Comparison of ENCODE assay signal across 23 mouse cellular contexts in the genomic region with DNA sequence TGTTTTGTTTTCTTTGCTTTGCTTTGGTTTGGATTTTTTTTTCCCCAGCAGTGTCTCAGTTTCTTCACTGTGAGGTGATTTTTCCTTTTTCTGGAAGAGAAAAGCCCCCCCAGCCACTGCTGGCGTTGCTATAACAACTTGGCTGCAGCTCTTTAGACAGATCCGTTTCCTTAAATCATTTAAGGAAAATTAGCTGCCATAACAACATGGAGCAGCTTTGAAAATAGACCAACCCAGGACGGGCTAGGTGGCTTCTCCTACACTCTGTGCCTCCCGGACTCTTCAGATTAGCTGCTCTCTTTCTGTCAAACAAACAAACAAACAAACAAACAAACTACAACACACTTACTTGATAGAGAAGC.
A peak's percentile ranks its signal among the peaks of the same experiment; 100 is the strongest.
DNase-seq lines count a peak whose midpoint lies in the region; ATAC-seq and TF ChIP-seq lines count a peak whose summit lies in the region.
"Had no signal": no experiment of that assay in that cellular context is flagged by ENCODE, and none has a peak within 500 bp of the region (broad histone marks: within the 10 kb centered on the region; RNA-seq: fewer than 3 reads in every experiment).

No protein-coding gene starts in this region.

- TF ChIP-seq CTCF in midbrain, postnatal 0 days (IDR thresholded peaks at IDR 0.05), result no peak

- ATAC-seq in hindbrain, embryonic 16.5 days, result peak; percentile 60; the same call in 1 of the 2 replicates
- no peak for ATAC-seq in hindbrain, embryonic 14.5 days (ENCODE audit: low FRiP score)
- ATAC-seq in forebrain, embryonic 12.5 days (ENCODE audit: low FRiP score), result 0 out of 2 replicates have a peak, but pooled peaks have one; percentile 3
- ATAC-seq in midbrain, postnatal 0 days (ENCODE audit: low FRiP score), result peak; percentile 67; the same call in 1 of the 2 replicates
- ATAC-seq: activated CD4-positive, CD25-positive, alpha-beta regulatory T cell, adult 4 months; lung, postnatal 0 days; Patski had no signal

- H3K9ac ChIP-seq in hindbrain, embryonic 16.5 days (ENCODE audit: low read depth, low read length), result no peak overlapping the region
- no peak overlapping the region for H3K9ac ChIP-seq in hindbrain, embryonic 14.5 days
- no peak overlapping the region for H3K9ac ChIP-seq in forebrain, embryonic 12.5 days
- H3K9ac ChIP-seq in midbrain, postnatal 0 days (replicated peaks; ENCODE audit: low read length, poor library complexity, severe bottlenecking), result no peak overlapping the region
- H3K9ac ChIP-seq: intestine, embryonic 15.5 days; limb, embryonic 13.5 days; liver, embryonic 14.5 days; neural tube, embryonic 15.5 days had no signal

- H3K36me3 ChIP-seq in hindbrain, embryonic 16.5 days (ENCODE audit: control insufficient read depth, insufficient read depth, low read length), result no peaks in the 10 kb centered on the region
- H3K36me3 ChIP-seq in hindbrain, embryonic 14.5 days (replicated peaks; ENCODE audit: control insufficient read depth, insufficient read depth), result no peaks in the 10 kb centered on the region
- H3K36me3 ChIP-seq in forebrain, embryonic 12.5 days (replicated peaks), result no peaks in the 10 kb centered on the region
- H3K36me3 ChIP-seq in midbrain, postnatal 0 days (ENCODE audit: insufficient read depth, low read length), result no peaks in the 10 kb centered on the region
- H3K36me3 ChIP-seq: intestine, embryonic 15.5 days; limb, embryonic 13.5 days; neural tube, embryonic 15.5 days had no signal

- no peak overlapping the region for H3K27ac ChIP-seq in hindbrain, embryonic 16.5 days (ENCODE audit: low read depth, low read length)
- no peak overlapping the region for H3K27ac ChIP-seq in hindbrain, embryonic 14.5 days
- H3K27ac ChIP-seq in forebrain, embryonic 12.5 days, result no peak overlapping the region
- no peak overlapping the region; the same call in 1 of the 2 replicates for H3K27ac ChIP-seq in midbrain, postnatal 0 days (ENCODE audit: low read depth, low read length)
- H3K27ac ChIP-seq: gastrocnemius, adult 2 months; intestine, embryonic 15.5 days; limb, embryonic 13.5 days; liver, embryonic 14.5 days; neural tube, embryonic 15.5 days; stomach, postnatal 0 days had no signal

- H3K4me3 ChIP-seq in hindbrain, embryonic 16.5 days (ENCODE audit: low read length), result no peak overlapping the region
- H3K4me3 ChIP-seq in hindbrain, embryonic 14.5 days (replicated peaks; ENCODE audit: low read length), result no peak overlapping the region
- no peak overlapping the region for H3K4me3 ChIP-seq in forebrain, embryonic 12.5 days (replicated peaks)
- H3K4me3 ChIP-seq in midbrain, postnatal 0 days (ENCODE audit: low read depth, low read length), result no peak overlapping the region
- H3K4me3 ChIP-seq: gastrocnemius, adult 2 months; intestine, embryonic 15.5 days; limb, embryonic 13.5 days; myocyte; neural tube, embryonic 15.5 days had no signal

- H3K4me1 ChIP-seq in hindbrain, embryonic 16.5 days (ENCODE audit: control insufficient read depth, insufficient read depth, low read depth, low read length), result peaks cover 8% of the 10 kb centered on the region; the same call in 1 of the 2 replicates
- H3K4me1 ChIP-seq in hindbrain, embryonic 14.5 days (replicated peaks; ENCODE audit: control insufficient read depth, insufficient read depth, low read length), result peaks cover 7% of the 10 kb centered on the region; the same call in 1 of the 2 replicates
- peaks cover 9% of the 10 kb centered on the region for H3K4me1 ChIP-seq in forebrain, embryonic 12.5 days
- 0 out of 2 replicates have a peak, but pooled peaks cover 6% of the 10 kb centered on the region for H3K4me1 ChIP-seq in midbrain, postnatal 0 days (ENCODE audit: insufficient read depth, low read length)
- H3K4me1 ChIP-seq: intestine, embryonic 15.5 days had no signal

- H3K27me3 ChIP-seq in hindbrain, embryonic 16.5 days (replicated peaks; ENCODE audit: control insufficient read depth, insufficient read depth, low read length), result no peaks in the 10 kb centered on the region
- no peaks in the 10 kb centered on the region for H3K27me3 ChIP-seq in hindbrain, embryonic 14.5 days (ENCODE audit: control insufficient read depth, insufficient read depth, low read length)
- no peaks in the 10 kb centered on the region for H3K27me3 ChIP-seq in forebrain, embryonic 12.5 days
- no peaks in the 10 kb centered on the region for H3K27me3 ChIP-seq in midbrain, postnatal 0 days (ENCODE audit: insufficient read depth, low read length)
- H3K27me3 ChIP-seq: intestine, embryonic 15.5 days; limb, embryonic 13.5 days; neural tube, embryonic 15.5 days; Patski had no signal

- H3K9me3 ChIP-seq in hindbrain, embryonic 16.5 days (ENCODE audit: control insufficient read depth, low read length), result no peaks in the 10 kb centered on the region
- H3K9me3 ChIP-seq in hindbrain, embryonic 14.5 days (ENCODE audit: control insufficient read depth, low read length), result no peaks in the 10 kb centered on the region
- no peaks in the 10 kb centered on the region for H3K9me3 ChIP-seq in forebrain, embryonic 12.5 days
- no peaks in the 10 kb centered on the region for H3K9me3 ChIP-seq in midbrain, postnatal 0 days (ENCODE audit: low read length)
- H3K9me3 ChIP-seq: intestine, embryonic 15.5 days; limb, embryonic 13.5 days; neural tube, embryonic 15.5 days had no signal

- no peak for DNase-seq in hindbrain, embryonic 14.5 days (ENCODE audit: low spot score)
- DNase-seq in right cerebral cortex, adult 18-20 months, result peak; percentile 35
- no peak for DNase-seq in right cerebral cortex, postnatal 36 days (ENCODE audit: low spot score in 2 of 2)
- DNase-seq in midbrain, postnatal 0 days (ENCODE audit: low spot score), result peak; percentile 38
- no peak for DNase-seq in adrenal gland, postnatal 25 days
- DNase-seq in urinary bladder, postnatal 14 days (ENCODE audit: low spot score), result no peak
- DNase-seq: adrenal gland, postnatal 36 days; cerebellum, postnatal 10 days; gastrocnemius, adult 2 months; heart, postnatal 4 days; retina, postnatal 1 day; thymus, postnatal 14 days had no signal

- H3K4me2 ChIP-seq in hindbrain, embryonic 16.5 days (ENCODE audit: low read length), result no peak overlapping the region
- H3K4me2 ChIP-seq in hindbrain, embryonic 14.5 days (replicated peaks), result no peak overlapping the region
- no peak overlapping the region for H3K4me2 ChIP-seq in forebrain, embryonic 12.5 days
- H3K4me2 ChIP-seq in midbrain, postnatal 0 days (ENCODE audit: low read depth, low read length, poor library complexity, severe bottlenecking), result no peak overlapping the region
- H3K4me2 ChIP-seq: intestine, embryonic 15.5 days; limb, embryonic 13.5 days; neural tube, embryonic 15.5 days had no signal

- WGBS in hindbrain, embryonic 16.5 days, result 20% methylated on average over 4 of the region's 4 CpGs
- WGBS in hindbrain, embryonic 14.5 days, result 22% methylated on average over 4 of the region's 4 CpGs
- WGBS in forebrain, embryonic 12.5 days, result 17% methylated on average over 4 of the region's 4 CpGs
- WGBS in midbrain, postnatal 0 days, result 11% methylated on average over 4 of the region's 4 CpGs

Comparison
In these comparisons a context has a peak if more than half of its experiments do, and no peak if none do; other contexts are left out.
1. DNase-seq: peak in right cerebral cortex, adult 18-20 months (single experiment) and midbrain, postnatal 0 days (single experiment); none in hindbrain, embryonic 14.5 days (single experiment), right cerebral cortex, postnatal 36 days (0 of 2), adrenal gland, postnatal 25 days (single experiment) and urinary bladder, postnatal 14 days (single experiment).